ENCODE assay signal across 8 mouse cellular contexts in the genomic region with DNA sequence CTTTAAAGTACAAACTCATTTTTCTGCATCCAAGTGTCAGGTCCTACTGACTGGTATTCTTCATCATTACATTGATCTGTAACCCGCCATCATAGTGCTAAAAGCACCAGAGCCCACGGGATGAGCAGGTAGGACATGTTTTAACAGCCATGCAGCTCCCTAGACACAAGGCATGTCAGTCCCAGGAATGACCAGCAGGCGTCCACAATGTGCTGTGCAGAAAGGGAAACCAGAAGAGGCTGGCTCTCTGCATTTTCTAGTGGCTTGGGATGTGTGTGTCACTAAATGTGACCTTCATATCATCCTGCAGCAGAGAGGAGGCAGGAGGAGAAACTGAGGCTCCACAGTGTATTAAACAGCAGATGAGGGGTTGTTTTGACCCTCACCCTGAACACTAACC. TPM values are rescaled to one million over a fixed set of nuclear protein-coding genes. Genes with fewer than 3 reads are reported as not detected.
DNase-seq lines count a peak whose midpoint lies in the region; TF ChIP-seq lines count a peak whose summit lies in the region.
"Not testable (repeated sequence)": the region's sequence is repeated elsewhere in the genome, so short reads cannot be mapped to it uniquely, and the experiment has no call there.

No protein-coding gene starts in this region.

- H3K27ac ChIP-seq in gastrocnemius, adult 2 months: not testable (repeated sequence)

- H3K4me3 ChIP-seq in gastrocnemius, adult 2 months: not testable (repeated sequence)

- intact Hi-C loops in gastrocnemius, adult 2 months (cut with DNase I): not testable (repeated sequence)

- peak; percentile 10 for DNase-seq in adrenal gland, adult 8-10 months
- DNase-seq in embryo, embryonic 10 days (ENCODE audit: low spot score): peak; percentile 48
- peak; percentile 40 for DNase-seq in gastrocnemius, adult 2 months
- peak; percentile 39 for DNase-seq in induced T-regulatory cell, adult 2 months (ENCODE audit: low read depth)
- DNase-seq in layer of hippocampus, postnatal 25 days (ENCODE audit: extremely low spot score in 1 of 2, low spot score in 1 of 2): peak; percentile 28 to 70
- DNase-seq in lung, postnatal 10 days: peak; percentile 50
- peak; percentile 43 to 73 for DNase-seq in right cerebral cortex, postnatal 10 days (ENCODE audit: low spot score in 2 of 2)
- peak; percentile 62 to 71 for DNase-seq in urinary bladder, postnatal 36 days (ENCODE audit: low spot score in 2 of 2)

- TF ChIP-seq CTCF in gastrocnemius, adult 2 months (IDR thresholded peaks at IDR 0.05): peak; percentile 47

RNA-seq across cellular contexts. Expression of gene Serpina3k, which starts 13.5 kb away (rescaled TPM):
- total RNA-seq in adrenal gland, adult 8-10 months (2022): 1 to 10 TPM in 3 of 4 experiments, under 1 TPM in 1; 0.49 to 6.3 (median 3.1) TPM
- total RNA-seq in gastrocnemius, adult 2 months (2021): under 1 TPM; 0.10 to 0.11 TPM
- total RNA-seq in layer of hippocampus, postnatal 25 days (2021): not detected

RNA-seq across cellular contexts. Expression of gene Serpina3m, which starts 13.5 kb away (rescaled TPM):
- total RNA-seq in adrenal gland, adult 8-10 months (2022): 1 to 10 TPM in 3 of 4 experiments, under 1 TPM in 1; 0.74 to 2.5 (median 1.1) TPM
- total RNA-seq in gastrocnemius, adult 2 months (2021): not detected
- under 1 TPM; 0.49 to 0.52 TPM for total RNA-seq in layer of hippocampus, postnatal 25 days (2021)

RNA-seq across cellular contexts. Expression of gene Serpina3j, which starts 37.5 kb away (rescaled TPM):
- under 1 TPM in 1 of 4 experiments, not detected in 3; 0.42 TPM for total RNA-seq in adrenal gland, adult 8-10 months (2022)
- not detected for total RNA-seq in gastrocnemius, adult 2 months (2021)
- total RNA-seq in layer of hippocampus, postnatal 25 days (2021): not detected

RNA-seq across cellular contexts. Expression of gene Serpina3n, which starts 54.7 kb away (rescaled TPM):
- 10 to 100 TPM in 2 of 4 experiments, 1 to 10 TPM in 2; 6.0 to 42.3 (median 14.6) TPM for total RNA-seq in adrenal gland, adult 8-10 months (2022)
- total RNA-seq in gastrocnemius, adult 2 months (2021): 1 to 10 TPM; 4.2 to 4.5 TPM
- total RNA-seq in layer of hippocampus, postnatal 25 days (2021): 10 to 100 TPM; 72.2 to 78.7 TPM

Comparison
In these comparisons a context has a peak if more than half of its experiments do, and no peak if none do; other contexts are left out.
1. DNase-seq: peak in every context shown above with its lines; median percentile 66 in urinary bladder, postnatal 36 days; 58 in right cerebral cortex, postnatal 10 days; 50 in lung, postnatal 10 days; 49 in layer of hippocampus, postnatal 25 days; 48 in embryo, embryonic 10 days; 40 in gastrocnemius, adult 2 months; 39 in induced T-regulatory cell, adult 2 months; 10 in adrenal gland, adult 8-10 months.